Mouse (Mus musculus): ENCODE results near the gene Dnttip1.

DNA sequence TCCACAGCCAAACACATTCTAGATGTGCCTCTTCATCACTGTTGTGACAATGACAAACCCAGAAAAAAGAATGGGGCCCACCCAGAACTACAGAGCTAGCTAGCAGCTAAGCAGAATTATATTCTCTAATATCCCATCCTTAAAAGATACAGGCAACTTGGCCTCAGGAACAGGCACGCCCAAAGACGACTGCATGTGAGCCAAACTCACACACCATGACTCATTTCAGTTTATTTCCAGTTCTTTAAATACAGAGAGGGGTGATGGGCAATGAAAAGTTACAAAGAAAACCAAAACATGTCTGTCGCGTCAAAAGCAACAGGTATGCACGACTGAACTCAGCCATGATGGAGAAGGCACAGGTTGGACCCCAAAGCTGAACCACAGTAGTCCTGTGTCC, 10.3 kb upstream of the Dnttip1 start:
- TF ChIP-seq CTCF (IDR thresholded peaks at IDR 0.05 in 2 of 3, conservative IDR thresholded peaks at IDR 0.05 in 1 of 3; ENCODE audit: control insufficient read depth in 1 of 3, insufficient read depth in 1 of 3, low read depth in 2 of 3, low read length in 3 of 3, poor library complexity in 1 of 3, severe bottlenecking in 1 of 3) = no peak
- no peak for TF ChIP-seq CHD2 (IDR thresholded peaks at IDR 0.05; ENCODE audit: low read length)
- TF ChIP-seq MAFK (IDR thresholded peaks at IDR 0.05; ENCODE audit: borderline replicate concordance, low read depth, low read length) = no peak
- no peak for TF ChIP-seq EP300 (IDR thresholded peaks at IDR 0.05; ENCODE audit: low read depth in 1 of 2, low read length in 2 of 2)
- TF ChIP-seq GABPA (IDR thresholded peaks at IDR 0.05; ENCODE audit: low read depth, low read length) = no peak
- no peak for TF ChIP-seq ZC3H11A (IDR thresholded peaks at IDR 0.05; ENCODE audit: low read depth, low read length)
- no peak for TF ChIP-seq TBP (IDR thresholded peaks at IDR 0.05; ENCODE audit: low read depth, low read length)
- TF ChIP-seq MYB (IDR thresholded peaks at IDR 0.05; ENCODE audit: low read depth, low read length) = no peak

Measured in MEL (cell line).